Mouse (Mus musculus) CH12.LX (cell line): ENCODE results near the gene Asic2. TPM values are rescaled to one million over a fixed set of nuclear protein-coding genes. Genes with fewer than 3 reads are reported as not detected.

Experiments
- DNase-seq: peaks from one replicate; pipeline ENCODE4 v3.0.0-alpha.2; 2013; ENCODE audit errors: extremely low read depth
- H3K27ac ChIP-seq: 2 replicates; pipeline ENCODE4 v1.5.1; 2012; ENCODE audit warnings: low read depth, mild to moderate bottlenecking, control low read depth, moderate library complexity; ENCODE audit not compliant: insufficient read depth
- H3K27me3 ChIP-seq: replicated peaks from 2 replicates; pipeline ENCODE3; 2012; ENCODE audit warnings: inconsistent platforms
- H3K36me3 ChIP-seq, 2 experiments: replicated peaks in 1 of 2; 2 replicates each; pipeline versions ENCODE3 to v1.6.1; 2012; ENCODE audit warnings: inconsistent platforms in 1 of 2, low read length in 1 of 2, mild to moderate bottlenecking in 1 of 2, mixed read lengths in 1 of 2, moderate library complexity in 1 of 2; ENCODE audit not compliant: control insufficient read depth in 1 of 2, insufficient read depth in 1 of 2
- H3K4me1 ChIP-seq, 2 experiments: 2 replicates each; pipeline ENCODE4 v1.6.1; 2012; ENCODE audit warnings: inconsistent platforms in 1 of 2, moderate library complexity in 1 of 2; ENCODE audit not compliant: insufficient read depth in 2 of 2, control insufficient read depth in 1 of 2
- H3K4me2 ChIP-seq: 2 replicates; pipeline ENCODE4 v1.6.1; 2012; ENCODE audit warnings: low read depth, mild to moderate bottlenecking, control low read depth; ENCODE audit not compliant: poor library complexity, insufficient read depth, severe bottlenecking
- H3K4me3 ChIP-seq, 3 experiments: fragments of 150-350 bp in 1 of 3; sonication (generic) in 1 of 3; replicated peaks in 1 of 3; 2 replicates each; pipeline versions ENCODE3 to v1.5.1; 2011 to 2012; ENCODE audit warnings: low read depth in 2 of 3, low read length in 2 of 3, mild to moderate bottlenecking in 2 of 3, moderate library complexity in 2 of 3, control low read depth in 1 of 3, improper control_type of control experiment in 1 of 3, inconsistent platforms in 1 of 3, mixed read lengths in 1 of 3; ENCODE audit not compliant: poor library complexity in 1 of 3
- H3K79me2 ChIP-seq: replicated peaks from 2 replicates; pipeline ENCODE4 v1.6.1; 2012; ENCODE audit warnings: mild to moderate bottlenecking, moderate library complexity; ENCODE audit not compliant: control insufficient read depth, poor library complexity, insufficient read depth, severe bottlenecking; ENCODE audit errors: extremely low read depth
- H3K9ac ChIP-seq: 2 replicates; pipeline ENCODE4 v1.6.1; 2012; ENCODE audit warnings: low read depth, mild to moderate bottlenecking, control low read depth, moderate library complexity; ENCODE audit not compliant: insufficient read depth
- H3K9me3 ChIP-seq: replicated peaks from 2 replicates; pipeline ENCODE3; 2012; ENCODE audit warnings: low read length, inconsistent platforms, mixed read lengths
- CHD1 ChIP-seq: IDR thresholded peaks from 2 replicates; pipeline ENCODE4 v1.6.1; 2012; ENCODE audit warnings: low read depth, low read length, improper control_type of control experiment, inconsistent platforms
- CTCF ChIP-seq, 2 experiments: IDR thresholded peaks in 1 of 2; conservative IDR thresholded peaks in 1 of 2; 2 replicates each; pipeline ENCODE4 v1.5.1; 2011 to 2012; ENCODE audit warnings: low read depth in 2 of 2, low read length in 2 of 2, improper control_type of control experiment in 1 of 2, inconsistent platforms in 1 of 2, mild to moderate bottlenecking in 1 of 2, moderate library complexity in 1 of 2
- EP300 ChIP-seq: IDR thresholded peaks from 2 replicates; pipeline ENCODE4 v1.6.1; 2011; ENCODE audit warnings: low read length, improper control_type of control experiment
- GABPA ChIP-seq: IDR thresholded peaks from 2 replicates; pipeline ENCODE4 v1.6.1; 2012; ENCODE audit warnings: low read depth, low read length, improper control_type of control experiment, inconsistent platforms; ENCODE audit not compliant: insufficient replicate concordance
- HCFC1 ChIP-seq: IDR thresholded peaks from 2 replicates; pipeline ENCODE4 v1.6.1; 2012; ENCODE audit warnings: low read depth, mild to moderate bottlenecking, inconsistent platforms, low read length, improper control_type of control experiment
- JUN ChIP-seq: IDR thresholded peaks from 2 replicates; pipeline ENCODE4 v1.6.1; 2011; ENCODE audit warnings: low read depth, mild to moderate bottlenecking, low read length, improper control_type of control experiment, moderate library complexity; ENCODE audit not compliant: insufficient read depth
- JUND ChIP-seq: conservative IDR thresholded peaks from 2 replicates; pipeline ENCODE4 v1.6.1; 2011; ENCODE audit warnings: low read depth, low read length, improper control_type of control experiment
- MAZ ChIP-seq: IDR thresholded peaks from 2 replicates; pipeline ENCODE4 v1.6.1; 2012; ENCODE audit warnings: low read depth, mild to moderate bottlenecking, inconsistent platforms, low read length, improper control_type of control experiment, moderate library complexity
- MYC ChIP-seq: IDR thresholded peaks from 2 replicates; pipeline ENCODE4 v1.6.1; 2011; ENCODE audit warnings: low read depth, mild to moderate bottlenecking, improper control_type of control experiment, low read length
- NELFE ChIP-seq: IDR thresholded peaks from 2 replicates; pipeline ENCODE4 v1.6.1; 2011; ENCODE audit warnings: low read depth, low read length, improper control_type of control experiment
- PAX5 ChIP-seq: IDR thresholded peaks from 2 replicates; pipeline ENCODE4 v1.6.1; 2012; ENCODE audit warnings: low read length, inconsistent platforms, mixed read lengths
- POLR2A ChIP-seq: IDR thresholded peaks from 2 replicates; pipeline ENCODE4 v1.6.1; 2011; ENCODE audit warnings: low read depth, mild to moderate bottlenecking, improper control_type of control experiment, low read length
- POLR2AphosphoS2 ChIP-seq: IDR thresholded peaks from 2 replicates; pipeline ENCODE4 v1.6.1; 2011; ENCODE audit warnings: low read depth, low read length, improper control_type of control experiment
- RAD21 ChIP-seq: IDR thresholded peaks from 2 replicates; pipeline ENCODE4 v1.6.1; 2011; ENCODE audit warnings: low read depth, mild to moderate bottlenecking, low read length, improper control_type of control experiment, moderate library complexity
- RCOR1 ChIP-seq: conservative IDR thresholded peaks from 2 replicates; pipeline ENCODE4 v1.6.1; 2012; ENCODE audit warnings: low read depth, mild to moderate bottlenecking, inconsistent platforms, low read length, improper control_type of control experiment
- SIN3A ChIP-seq: IDR thresholded peaks from 2 replicates; pipeline ENCODE4 v1.6.1; 2012; ENCODE audit warnings: low read length, improper control_type of control experiment, inconsistent platforms
- SMC3 ChIP-seq: IDR thresholded peaks from 2 replicates; pipeline ENCODE4 v1.6.1; 2011; ENCODE audit warnings: low read depth, low read length, improper control_type of control experiment
- TBP ChIP-seq: conservative IDR thresholded peaks from 2 replicates; pipeline ENCODE4 v1.6.1; 2011; ENCODE audit warnings: low read depth, low read length, improper control_type of control experiment
- UBTF ChIP-seq: IDR thresholded peaks from 2 replicates; pipeline ENCODE4 v1.6.1; 2012; ENCODE audit warnings: low read depth, mild to moderate bottlenecking, inconsistent platforms, low read length, improper control_type of control experiment, moderate library complexity
- USF1 ChIP-seq: IDR thresholded peaks from 2 replicates; pipeline ENCODE4 v1.6.1; 2014; ENCODE audit warnings: low read depth, mild to moderate bottlenecking, inconsistent platforms, low read length, improper control_type of control experiment
- USF2 ChIP-seq: conservative IDR thresholded peaks from 2 replicates; pipeline ENCODE4 v1.6.1; 2011; ENCODE audit warnings: low read depth, low read length, improper control_type of control experiment
- ZKSCAN1 ChIP-seq: IDR thresholded peaks from 2 replicates; pipeline ENCODE4 v1.6.1; 2012; ENCODE audit warnings: low read depth, inconsistent platforms, low read length, improper control_type of control experiment, borderline replicate concordance
- ZMIZ1 ChIP-seq: IDR thresholded peaks from 2 replicates; pipeline ENCODE4 v1.6.1; 2012; ENCODE audit warnings: low read depth, mild to moderate bottlenecking, inconsistent platforms, low read length, improper control_type of control experiment
- ZNF384 ChIP-seq: IDR thresholded peaks from 2 replicates; pipeline ENCODE4 v1.6.1; 2012; ENCODE audit warnings: low read depth, low read length, improper control_type of control experiment, inconsistent platforms
- dilution Hi-C: fragments of 300-500 bp; cut with MboI; formaldehyde crosslinking; loops from 2 replicates; pipeline ENCODE4 v1.14.3; 2020; ENCODE audit warnings: low sequenced_read_pairs; ENCODE audit not compliant: extremely low pct_unique_long_range_greater_than_20kb, extremely low pct_ligation_motif_present
- in situ Hi-C: fragments of 300-500 bp; cut with MboI; formaldehyde crosslinking; loops from 3 replicates; pipeline ENCODE4 v1.14.3; 2019; ENCODE audit warnings: low sequenced_read_pairs, low pct_ligation_motif_present, low pct_unique_long_range_greater_than_20kb, mixed read lengths
- polyA plus RNA-seq: library from polyadenylated mRNA; unstranded; fragments of >175 nt; gene quantifications from 2 replicates; pipeline ENCODE4 v1.2.1, GENCODE M21; 2012; ENCODE audit warnings: low read depth; ENCODE audit not compliant: insufficient read length
- total RNA-seq, 2 experiments: library from RNA; depleted of rRNA; stranded (reverse); fragments of 300-350 nt in 1 of 2; fragments of >200 nt in 1 of 2; gene quantifications; 2 replicates each; pipeline ENCODE4 v1.2.3; 2012 to 2014

Asic2 gene
- total and polyA plus RNA-seq, 3 experiments: not detected

- no peak within 1 kb of the TSS for H3K4me2 ChIP-seq
- H3K4me1 ChIP-seq: no peaks in the 10 kb centered on the region
- H3K36me3 ChIP-seq: no peaks in the 10 kb centered on the region
- TF ChIP-seq CTCF (conservative IDR thresholded peaks at IDR 0.05 in 1 of 2, IDR thresholded peaks at IDR 0.05 in 1 of 2; ENCODE audit: low read depth in 2 of 2, low read length in 2 of 2) (no peak), HCFC1 (no peak), EP300 (no peak), SMC3 (no peak), NELFE (no peak), MAZ (no peak), ZKSCAN1 (no peak), UBTF (no peak), USF2 (no peak), RCOR1 (no peak), ZNF384 (no peak), POLR2A (no peak), PAX5 (no peak), POLR2AphosphoS2 (no peak), MYC (no peak), TBP (no peak), RAD21 (no peak), JUND (no peak), GABPA (no peak), CHD1 (no peak)
- H3K4me3 ChIP-seq: no peak within 1 kb of the TSS
- H3K9ac ChIP-seq: no peak within 1 kb of the TSS
- no peaks in the 10 kb centered on the region for H3K9me3 ChIP-seq
- H3K79me2 ChIP-seq: no peaks in the 10 kb centered on the region
- DNase-seq: no peak
- H3K27ac ChIP-seq: no peak within 1 kb of the TSS
- H3K27me3 ChIP-seq: peaks cover 76% of the 10 kb centered on the region
- in situ Hi-C loops (no loop called here), dilution Hi-C loops (no loop called here)
These were observed 107.8 kb downstream of the Asic2 start, which contains the start of gene 5530401A14Rik for GRCm38 (mm10) chr11:81860250-81860972. TSS of gene 5530401A14Rik (plus strand) at chr11:81860673.

GRCm38 (mm10) chr11:81847773-81848490, 120.3 kb downstream of the Asic2 start:
- Histone ChIP-seq H3K36me3 (no peaks in the 10 kb centered on the region), H3K27me3 (peaks cover 75% of the 10 kb centered on the region), H3K4me2 (no peak overlapping the region), H3K27ac (no peak overlapping the region), H3K4me3 (no peak overlapping the region), H3K9me3 (no peaks in the 10 kb centered on the region), H3K79me2 (no peaks in the 10 kb centered on the region), H3K9ac (no peak overlapping the region), H3K4me1 (peaks cover 2 to 7% of the 10 kb centered on the region in 2 experiments; a peak in 3 of 4 replicates)
- in situ Hi-C loops (no loop called here), dilution Hi-C loops (no loop called here)
- TF ChIP-seq NELFE (no peak), USF2 (no peak), ZMIZ1 (no peak), SIN3A (no peak), USF1 (no peak), MYC (no peak), JUN (no peak), TBP (no peak), SMC3 (no peak), CTCF (conservative IDR thresholded peaks at IDR 0.05 in 1 of 2, IDR thresholded peaks at IDR 0.05 in 1 of 2; ENCODE audit: low read depth in 2 of 2, low read length in 2 of 2) (no peak), JUND (no peak), POLR2AphosphoS2 (no peak), EP300 (no peak)
- no peak for DNase-seq
